Mouse (Mus musculus): ENCODE data around the gene Ttc27.

The Ttc27 gene

GRCm38 (mm10) chr17:74841721-74842120, 124.2 kb downstream of the Ttc27 start:
- DNase-seq (ENCODE audit: low read depth): no peak

DNA sequence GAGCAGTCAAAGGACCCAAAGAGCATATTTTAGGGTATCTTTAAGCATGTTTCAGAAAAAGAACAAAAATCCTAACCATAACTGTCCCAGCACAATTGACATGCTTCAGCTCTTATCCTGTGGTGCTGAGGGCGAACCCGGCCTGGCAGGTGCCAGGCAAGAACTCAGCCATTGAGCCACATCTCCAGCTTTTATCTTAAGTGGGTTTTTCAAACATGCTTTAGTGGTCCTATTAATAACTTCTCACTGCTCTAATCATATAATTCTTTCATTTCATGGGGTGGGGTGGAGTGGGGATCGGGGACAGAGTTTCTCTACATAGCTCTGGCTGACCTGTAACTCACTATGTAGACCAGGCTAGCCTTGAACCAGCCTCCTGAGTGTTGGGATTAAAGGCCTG, 125.1 kb downstream of the Ttc27 start:
- no peak for DNase-seq (ENCODE audit: low read depth)

DNA sequence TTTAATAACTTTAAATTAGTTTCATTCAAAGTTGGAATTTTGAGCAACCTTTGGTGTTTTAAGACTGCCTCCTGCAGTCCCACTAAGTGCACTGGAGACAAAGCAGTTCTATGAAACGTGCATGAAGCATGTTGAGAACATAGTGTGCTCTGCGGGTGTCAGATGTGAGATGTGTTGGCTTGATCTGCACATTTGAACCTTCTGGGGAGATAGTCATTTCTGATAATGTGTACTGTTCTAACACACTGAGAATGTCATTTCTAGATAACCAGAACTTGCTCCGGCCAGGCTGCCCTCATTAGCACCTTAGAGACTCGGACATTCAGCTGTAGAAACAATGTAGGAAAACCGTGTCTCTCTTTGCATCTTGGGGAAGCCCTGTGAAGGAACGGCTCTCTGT, 126.0 kb downstream of the Ttc27 start:
- DNase-seq (ENCODE audit: low read depth): no peak

GRCm38 (mm10) chr17:74846031-74846891, 128.7 kb downstream of the Ttc27 start:
- peak; percentile 79 for DNase-seq (ENCODE audit: low read depth)

DNA sequence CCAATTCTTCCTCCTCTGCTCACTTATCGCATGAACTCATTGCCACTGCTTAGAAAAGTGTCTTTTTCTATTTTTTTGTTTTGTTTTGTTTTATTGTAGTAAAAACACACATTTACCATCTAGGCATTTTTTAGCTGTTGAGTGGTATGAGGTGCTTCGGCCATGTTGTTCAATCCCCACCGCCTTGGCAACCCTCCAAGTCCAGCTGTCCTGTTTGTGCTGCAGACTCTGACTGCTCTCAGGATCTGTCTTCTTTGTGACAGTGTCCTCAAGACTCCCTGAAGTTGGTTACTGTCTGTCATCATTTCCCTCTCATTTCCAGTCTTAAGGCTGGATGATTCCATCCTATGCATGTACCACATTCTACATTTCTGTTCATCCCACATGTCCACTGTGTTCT, 132.7 kb downstream of the Ttc27 start:
- no peak for DNase-seq (ENCODE audit: low read depth)

GRCm38 (mm10) chr17:74859298-74859697, 141.8 kb downstream of the Ttc27 start:
- DNase-seq (ENCODE audit: low read depth): no peak

DNA sequence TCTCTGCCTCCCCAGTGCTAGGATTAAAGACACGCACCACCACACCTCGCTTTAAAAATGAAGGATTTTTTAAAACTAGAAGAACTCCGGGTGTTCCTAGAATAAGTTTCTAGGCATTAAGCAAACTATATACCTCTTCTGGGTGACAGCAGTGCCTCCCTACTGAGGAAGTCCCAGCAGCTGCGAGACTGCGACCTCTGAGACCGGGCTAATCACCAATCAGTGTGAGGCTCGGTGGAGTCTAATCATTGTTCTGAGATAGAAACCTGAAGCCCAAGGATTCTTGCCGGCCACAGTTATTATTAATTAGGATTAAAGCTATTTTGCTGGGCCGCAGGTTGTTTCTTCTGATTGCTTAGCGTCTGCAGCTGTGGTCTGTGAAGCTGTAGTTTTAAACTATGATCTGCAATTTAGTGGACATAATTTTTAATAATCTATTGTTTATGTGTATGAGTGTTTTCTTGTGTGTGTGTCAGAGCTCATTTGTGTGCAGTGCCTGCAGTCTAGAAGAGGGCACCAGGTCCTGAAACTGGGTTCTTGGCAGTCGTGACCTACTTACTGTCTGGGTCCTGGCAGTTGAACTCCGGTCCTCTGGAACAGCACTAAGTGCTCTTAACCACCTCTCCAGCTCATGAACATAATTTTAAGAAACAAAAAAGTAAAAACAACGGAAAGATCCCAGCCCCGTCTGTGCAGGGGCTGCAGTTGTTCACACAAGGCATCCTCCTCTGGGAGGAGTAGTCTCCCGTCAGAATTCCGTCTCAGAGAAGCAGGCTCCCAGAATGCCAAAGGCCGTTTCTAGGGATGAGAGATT, 142.9 kb downstream of the Ttc27 start:
- no peak for DNase-seq (ENCODE audit: low read depth)

DNA sequence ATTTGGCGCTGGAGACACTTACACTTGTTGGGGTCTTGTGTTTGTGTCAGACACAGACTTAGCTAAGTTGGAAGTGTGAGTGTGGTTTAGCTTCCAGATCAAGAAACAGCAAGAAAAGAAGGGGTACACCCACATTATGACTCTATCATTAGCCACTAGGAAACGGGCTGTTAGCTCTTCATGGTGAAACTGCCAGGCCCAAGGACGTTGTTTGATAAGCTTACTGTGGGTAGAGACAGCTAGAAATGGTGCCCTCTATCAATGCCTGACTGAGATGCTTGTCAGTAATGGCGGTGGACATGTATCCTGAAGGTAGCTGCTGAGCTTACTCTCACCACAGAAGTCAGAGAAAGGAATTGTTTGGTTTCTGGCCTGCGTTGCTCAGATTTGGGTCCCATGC, 146.3 kb downstream of the Ttc27 start:
- DNase-seq (ENCODE audit: low read depth): no peak

GRCm38 (mm10) chr17:74864790-74865548, 147.4 kb downstream of the Ttc27 start:
- DNase-seq (ENCODE audit: low read depth): no peak

DNA sequence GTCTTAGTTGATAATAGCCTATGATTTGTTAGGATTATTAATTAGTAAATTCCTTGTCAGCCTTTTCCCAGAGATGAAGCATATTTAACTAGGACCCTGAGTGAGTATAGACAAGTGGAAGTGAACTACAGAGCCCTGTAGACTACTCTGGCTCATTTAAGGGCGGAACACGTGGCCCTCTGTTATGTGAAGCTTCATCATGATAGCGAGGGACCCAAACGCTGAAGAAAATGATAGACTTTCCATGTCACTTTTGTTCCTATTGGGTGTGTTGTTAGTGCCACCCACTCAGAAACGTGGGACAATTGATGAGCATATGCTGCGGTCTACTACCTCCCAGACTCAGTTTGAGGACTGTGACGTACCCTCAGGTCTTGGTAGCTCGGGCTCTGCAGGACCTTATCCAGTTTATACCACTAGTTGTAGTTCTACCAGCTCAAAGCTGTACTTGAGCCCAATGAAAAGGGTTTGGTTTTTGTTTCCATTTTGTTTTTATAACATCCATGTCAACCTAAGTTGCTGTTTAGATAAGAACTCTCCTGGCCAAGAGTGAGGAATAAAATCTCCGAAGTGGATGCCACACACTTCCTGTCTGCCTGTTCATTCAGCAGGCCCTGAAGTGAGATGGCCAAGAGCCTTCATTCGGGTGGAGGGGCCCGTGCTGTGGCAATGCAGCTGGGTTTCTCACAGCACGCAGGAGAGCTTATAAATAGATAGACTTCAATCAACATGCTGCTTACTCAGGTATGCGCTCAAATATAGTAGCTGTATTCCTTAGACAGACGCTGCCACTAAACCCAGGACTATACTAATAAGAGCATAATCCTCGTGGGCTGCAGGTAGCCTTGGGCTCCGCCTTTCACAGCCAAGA, 148.4 kb downstream of the Ttc27 start:
- DNase-seq (ENCODE audit: low read depth): no peak

- DNase-seq (ENCODE audit: low read depth): peak; percentile 88
These were observed 149.3 kb downstream of the Ttc27 start for GRCm38 (mm10) chr17:74866565-74867507.

DNA sequence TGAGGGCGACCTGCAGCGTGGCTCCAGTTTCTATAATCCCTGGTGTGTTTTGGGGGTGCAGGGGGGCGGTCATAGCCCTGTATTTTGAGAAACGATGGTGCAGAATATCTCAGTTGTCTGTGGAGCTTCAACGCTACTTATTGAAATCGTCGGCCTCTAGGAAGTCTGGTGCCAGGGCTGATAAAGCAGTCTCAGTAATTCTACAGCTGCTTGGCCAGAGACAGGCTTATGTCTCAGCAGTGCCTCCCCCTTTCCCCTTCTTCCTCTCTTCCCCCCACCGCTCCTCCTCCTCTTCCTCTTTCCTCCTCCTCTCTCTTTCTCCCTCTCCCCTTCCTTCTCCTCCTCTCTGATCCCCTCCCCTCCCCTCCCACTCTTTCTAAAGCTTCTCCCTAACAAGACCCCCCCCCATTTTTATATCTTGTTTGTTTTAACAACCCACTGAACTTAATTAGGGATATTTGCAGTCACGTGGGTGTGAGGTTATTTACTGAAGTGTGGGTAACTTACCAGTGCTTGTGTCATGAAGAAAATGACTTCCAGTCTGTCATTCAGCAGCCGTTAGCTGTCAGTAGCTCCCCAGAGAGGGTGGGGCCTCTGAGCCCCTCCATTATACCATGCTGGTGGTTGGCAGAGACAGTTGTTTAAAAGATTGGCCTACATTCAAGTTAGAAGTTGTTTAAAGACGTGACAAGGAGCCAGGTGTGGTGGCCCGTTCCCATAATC, 150.8 kb downstream of the Ttc27 start:
- no peak for DNase-seq (ENCODE audit: low read depth)

DNA sequence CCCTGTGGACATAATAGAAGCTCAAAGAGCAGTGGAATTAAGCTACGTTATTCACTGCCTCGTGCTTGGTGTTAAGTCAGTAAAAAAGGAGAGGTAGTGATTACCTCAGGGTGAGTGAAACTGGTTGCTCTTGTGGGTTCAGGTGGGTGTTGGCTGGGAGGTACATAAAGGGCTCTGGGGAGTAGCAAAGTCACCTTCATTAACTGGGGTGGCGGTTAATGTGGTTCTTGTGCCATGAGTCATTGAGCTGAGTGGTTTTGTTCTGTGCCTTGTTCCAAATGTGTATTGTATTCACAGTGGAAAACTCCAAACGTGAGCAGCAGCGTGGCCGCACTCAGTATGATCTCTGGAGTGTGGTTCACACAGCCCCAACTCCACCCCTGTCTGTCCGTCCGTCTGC, 152.0 kb downstream of the Ttc27 start:
- peak; percentile 61 for DNase-seq (ENCODE audit: low read depth)

- peak; percentile 68 for DNase-seq (ENCODE audit: low read depth)
These were observed 152.9 kb downstream of the Ttc27 start for GRCm38 (mm10) chr17:74870177-74871160.

DNA sequence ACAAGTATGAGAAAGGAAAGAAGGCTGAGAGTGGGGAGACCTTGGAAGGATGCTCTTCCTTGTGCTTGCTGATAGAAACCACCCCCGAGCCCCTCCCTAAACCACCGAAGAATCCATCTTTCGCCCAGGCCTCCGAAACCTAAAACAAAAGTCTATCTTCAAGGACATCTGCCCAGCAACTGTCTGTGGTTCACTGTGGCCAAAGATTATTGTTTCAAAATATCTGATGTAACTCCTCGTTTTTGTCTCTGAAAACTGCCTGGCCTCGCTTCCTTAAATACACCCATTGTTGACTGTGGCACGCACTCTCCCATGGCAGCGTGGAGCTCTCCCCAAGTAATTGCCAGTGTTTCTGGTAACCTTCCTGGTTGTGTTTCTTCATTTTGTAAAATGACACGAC, 155.0 kb downstream of the Ttc27 start:
- no peak for DNase-seq (ENCODE audit: low read depth)

DNA sequence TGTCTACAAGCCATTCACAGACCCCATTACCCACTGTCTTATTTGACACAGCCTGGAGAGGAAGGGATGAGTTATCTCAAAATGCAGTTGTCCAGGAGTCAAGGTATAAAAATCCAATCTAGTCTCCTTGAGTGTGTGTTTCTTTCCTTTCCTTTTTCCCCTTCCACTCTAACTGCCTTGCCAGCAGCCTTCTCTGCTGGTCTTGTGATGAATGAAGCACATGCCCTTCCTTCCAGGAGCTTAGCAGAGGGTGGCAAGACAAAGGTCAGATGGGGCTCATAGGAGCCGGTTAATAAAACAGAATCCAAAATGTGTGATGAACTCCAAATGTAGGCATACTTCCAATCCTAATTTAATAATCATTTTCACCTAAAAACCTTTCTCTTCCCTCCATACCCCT, 156.2 kb downstream of the Ttc27 start:
- no peak for DNase-seq (ENCODE audit: low read depth)

DNA sequence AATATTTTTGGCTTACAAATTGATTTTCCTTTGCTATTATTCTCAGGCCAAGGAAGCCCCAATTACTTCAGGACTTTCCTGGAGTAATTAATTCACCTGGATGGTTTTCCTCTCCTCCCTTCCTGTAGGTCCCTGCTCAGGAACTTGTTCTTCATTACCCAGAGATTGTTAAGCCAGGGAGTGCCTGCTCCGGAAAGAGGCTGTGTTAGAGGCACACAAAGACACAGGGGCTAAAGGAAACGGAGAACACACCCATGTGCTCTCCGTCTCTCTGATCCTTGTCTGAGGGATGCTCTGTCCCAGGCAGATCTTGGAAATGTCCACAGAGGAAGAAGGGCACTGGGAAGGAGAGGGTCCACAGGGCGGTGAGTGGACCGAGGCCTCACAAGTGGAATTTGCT, 158.2 kb downstream of the Ttc27 start:
- no peak for DNase-seq (ENCODE audit: low read depth)

- DNase-seq (ENCODE audit: low read depth): no peak
These were observed 159.4 kb downstream of the Ttc27 start for GRCm38 (mm10) chr17:74876954-74877353.
